Mouse (Mus musculus) neural tube, embryonic 11.5 days (tissue): Measurements from ENCODE around the gene Hps6. TPM values are rescaled to one million over a fixed set of nuclear protein-coding genes. Genes with fewer than 3 reads are reported as not detected.

Source experiments
- ATAC-seq: fragments of 200-750 bp; cut with Nextera tagmentation; 2 replicates; pipeline ENCODE4 v1.8.0; 2017; ENCODE audit warnings: moderate number of reproducible peaks, mild to moderate bottlenecking, moderate TSS enrichment, moderate library complexity; ENCODE audit not compliant: insufficient read depth, low FRiP score, low TSS enrichment
- DNase-seq: peaks from one replicate; pipeline ENCODE4 v3.0.0-alpha.2; 2015; ENCODE audit warnings: low spot score
- H3K27ac ChIP-seq: fragments of 300-500 bp; sonication (generic); 2 replicates; pipeline ENCODE4 v1.5.1; 2014; ENCODE audit warnings: low read depth, mild to moderate bottlenecking, low read length
- H3K27me3 ChIP-seq: fragments of 300-500 bp; sonication (generic); 2 replicates; pipeline ENCODE4 v1.6.1; 2014; ENCODE audit warnings: mild to moderate bottlenecking, low read length, mixed read lengths; ENCODE audit not compliant: control insufficient read depth, insufficient read depth
- H3K36me3 ChIP-seq: fragments of 300-500 bp; sonication (generic); 2 replicates; pipeline ENCODE4 v1.6.1; 2014; ENCODE audit warnings: mild to moderate bottlenecking, low read length, moderate library complexity, mixed read lengths; ENCODE audit not compliant: control insufficient read depth, insufficient read depth
- H3K4me1 ChIP-seq: fragments of 300-500 bp; sonication (generic); 2 replicates; pipeline ENCODE4 v1.6.1; 2014; ENCODE audit warnings: low read length, mixed read lengths; ENCODE audit not compliant: control insufficient read depth, insufficient read depth
- H3K4me2 ChIP-seq: fragments of 300-500 bp; sonication (generic); 2 replicates; pipeline ENCODE4 v1.6.1; 2014; ENCODE audit warnings: low read depth, mild to moderate bottlenecking, moderate library complexity
- H3K4me3 ChIP-seq: fragments of 300-500 bp; sonication (generic); 2 replicates; pipeline ENCODE4 v1.5.1; 2014; ENCODE audit warnings: low read depth, low read length
- H3K9ac ChIP-seq: fragments of 300-500 bp; sonication (generic); 2 replicates; pipeline ENCODE4 v1.6.1; 2014; ENCODE audit warnings: mild to moderate bottlenecking, low read length
- H3K9me3 ChIP-seq: fragments of 300-500 bp; sonication (generic); 2 replicates; pipeline ENCODE4 v1.6.1; 2016; ENCODE audit warnings: low read length; ENCODE audit not compliant: control insufficient read depth
- WGBS: fragments of 180-500 bp; shearing (Covaris S2); extraction: QIAGEN DNeasy Blood & Tissue Kit; methylation state at CpG from one replicate; pipeline ENCODE4 v1.1.7; 2014; 5-methylcytosine and 5-hydroxymethylcytosine counted together
- polyA plus RNA-seq: library from polyadenylated mRNA; unstranded; fragments of >200 nt; fragmentation: Nextera tagmentation; extraction: Ambion mirVana; gene quantifications from 2 replicates; pipeline ENCODE4 v1.2.1, GENCODE M21; 2014

The Hps6 gene
- polyA plus RNA-seq, 1 experiment from 2014 or later, result 2.6 TPM

DNA sequence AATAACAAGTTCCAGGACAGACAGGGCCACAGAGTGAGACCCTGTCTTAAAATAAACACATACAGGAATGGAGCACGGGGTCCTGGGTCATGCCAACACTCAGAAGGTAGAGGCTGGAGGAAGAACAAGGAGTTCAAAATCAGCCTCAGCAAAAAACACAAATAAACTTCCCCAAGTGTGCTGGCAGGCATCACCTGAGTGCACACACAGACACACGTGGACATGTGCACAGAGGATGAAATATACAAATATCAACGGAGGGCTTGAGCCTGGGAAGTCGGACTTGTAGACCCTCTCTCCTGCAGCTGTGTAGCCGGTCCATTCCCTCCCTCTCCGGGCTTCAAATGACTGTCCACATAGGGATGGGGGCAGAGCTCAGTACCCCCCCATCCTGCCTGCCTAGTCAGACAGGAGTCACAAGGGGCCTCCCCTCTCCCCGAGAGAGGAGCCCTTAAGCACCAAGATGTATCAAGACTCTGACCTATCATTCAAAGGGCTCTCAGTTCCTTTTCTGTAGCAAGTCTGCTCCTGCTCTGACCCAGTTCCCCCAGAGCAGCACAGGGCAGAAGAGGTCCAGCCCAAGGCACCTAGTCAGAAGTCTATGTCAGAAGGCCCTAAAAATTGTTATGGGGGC, 38.1 kb downstream of the Hps6 start:
- no peak for DNase-seq
- ATAC-seq, result no peak
- peaks cover 65% of the 10 kb centered on the region for H3K4me1 ChIP-seq

DNA sequence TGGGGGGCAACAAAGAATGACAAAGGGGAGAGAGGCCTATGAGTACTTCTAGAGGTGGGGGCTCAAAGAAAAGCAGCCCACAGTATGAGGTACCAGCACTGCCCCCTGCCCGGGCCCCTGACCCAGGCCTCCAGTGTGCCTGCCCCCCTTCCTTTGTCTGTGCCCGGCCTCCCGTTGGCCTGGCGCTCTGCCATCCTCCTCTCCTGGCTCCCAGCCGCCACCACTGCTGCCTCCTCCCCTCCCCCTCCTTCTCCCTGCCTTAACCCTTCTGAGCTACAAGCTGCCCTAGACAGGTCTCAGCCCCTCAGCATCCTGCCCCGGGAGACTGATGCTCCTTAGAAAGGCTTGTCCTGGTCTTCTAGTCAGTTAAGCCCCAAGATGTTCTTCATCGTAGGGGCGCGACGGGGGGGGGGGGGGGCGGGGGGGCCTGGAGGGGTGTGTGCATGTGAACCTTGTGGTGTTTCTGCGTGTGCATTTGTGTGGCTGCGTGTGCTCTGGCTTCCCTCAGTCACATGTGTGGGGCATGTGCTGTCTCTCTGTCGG, 38.7 kb downstream of the Hps6 start:
- Histone ChIP-seq H3K9ac (peak overlapping the region; percentile 72), H3K27me3 (no peaks in the 10 kb centered on the region), H3K27ac (peak overlapping the region; percentile 98), H3K4me3 (peak overlapping the region; percentile 31), H3K4me2 (peak overlapping the region; percentile 80), H3K9me3 (no peaks in the 10 kb centered on the region), H3K36me3 (no peaks in the 10 kb centered on the region), H3K4me1 (peaks cover 60% of the 10 kb centered on the region)
- ATAC-seq (peak; percentile 52), DNase-seq (peak; percentile 81)
- 0% methylated on average over 12 of the region's 14 CpGs for WGBS

More for the DNA sequence above, 38.1 kb downstream of the Hps6 start:
- Histone ChIP-seq H3K27me3 (no peaks in the 10 kb centered on the region), H3K4me2 (peak overlapping the region; percentile 80), H3K9ac (peak overlapping the region; percentile 72), H3K27ac (peak overlapping the region; percentile 98), H3K4me3 (peak overlapping the region; percentile 31), H3K9me3 (no peaks in the 10 kb centered on the region), H3K36me3 (no peaks in the 10 kb centered on the region; the same call in 1 of the 2 replicates)
- 22% methylated on average over 7 of the region's 7 CpGs for WGBS

GRCm38 (mm10) chr19:46042476-46043011, 39.2 kb downstream of the Hps6 start:
- H3K36me3 ChIP-seq, result no peaks in the 10 kb centered on the region
- no peaks in the 10 kb centered on the region for H3K9me3 ChIP-seq
- no peaks in the 10 kb centered on the region for H3K27me3 ChIP-seq
- H3K9ac ChIP-seq, result peak overlapping the region; percentile 72
- ATAC-seq (peak; percentile 28; the same call in 1 of the 2 replicates), DNase-seq (peak; percentile 67)
- H3K4me2 ChIP-seq, result peak overlapping the region; percentile 80
- peak overlapping the region; percentile 31 for H3K4me3 ChIP-seq
- peak overlapping the region; percentile 98 for H3K27ac ChIP-seq
- 8% methylated on average over 6 of the region's 6 CpGs for WGBS
- H3K4me1 ChIP-seq, result peaks cover 54% of the 10 kb centered on the region

DNA sequence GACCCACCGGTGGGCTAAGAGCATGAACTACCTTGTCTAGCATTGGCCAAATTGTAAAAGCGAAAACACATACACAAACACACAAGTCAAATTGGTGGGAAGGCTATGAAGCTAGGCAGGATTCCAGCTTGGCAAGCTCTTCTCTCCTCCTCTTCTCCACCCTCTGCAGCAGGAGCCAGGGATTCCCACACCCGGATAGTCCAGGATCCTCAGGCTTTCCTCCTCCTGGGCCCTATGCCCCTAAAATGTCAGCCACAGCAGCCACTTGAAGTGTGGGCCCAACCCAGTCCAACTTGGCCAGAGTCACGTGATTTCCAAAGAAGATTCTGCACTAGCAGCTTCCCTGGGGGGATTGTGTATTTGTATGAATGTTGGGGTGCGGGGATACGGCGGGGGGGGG, 40.1 kb downstream of the Hps6 start:
- WGBS, result 81% methylated on average over 7 of the region's 7 CpGs
- Histone ChIP-seq H3K9ac (0 out of 2 replicates have a peak overlapping the region, but pooled peaks have one; percentile 7), H3K4me2 (peak overlapping the region; percentile 80), H3K27me3 (no peaks in the 10 kb centered on the region), H3K9me3 (no peaks in the 10 kb centered on the region), H3K27ac (peak overlapping the region; percentile 98; the same call in 1 of the 2 replicates), H3K36me3 (no peaks in the 10 kb centered on the region), H3K4me1 (peaks cover 46% of the 10 kb centered on the region), H3K4me3 (peak overlapping the region; percentile 95)
- DNase-seq, result no peak
- ATAC-seq, result no peak

DNA sequence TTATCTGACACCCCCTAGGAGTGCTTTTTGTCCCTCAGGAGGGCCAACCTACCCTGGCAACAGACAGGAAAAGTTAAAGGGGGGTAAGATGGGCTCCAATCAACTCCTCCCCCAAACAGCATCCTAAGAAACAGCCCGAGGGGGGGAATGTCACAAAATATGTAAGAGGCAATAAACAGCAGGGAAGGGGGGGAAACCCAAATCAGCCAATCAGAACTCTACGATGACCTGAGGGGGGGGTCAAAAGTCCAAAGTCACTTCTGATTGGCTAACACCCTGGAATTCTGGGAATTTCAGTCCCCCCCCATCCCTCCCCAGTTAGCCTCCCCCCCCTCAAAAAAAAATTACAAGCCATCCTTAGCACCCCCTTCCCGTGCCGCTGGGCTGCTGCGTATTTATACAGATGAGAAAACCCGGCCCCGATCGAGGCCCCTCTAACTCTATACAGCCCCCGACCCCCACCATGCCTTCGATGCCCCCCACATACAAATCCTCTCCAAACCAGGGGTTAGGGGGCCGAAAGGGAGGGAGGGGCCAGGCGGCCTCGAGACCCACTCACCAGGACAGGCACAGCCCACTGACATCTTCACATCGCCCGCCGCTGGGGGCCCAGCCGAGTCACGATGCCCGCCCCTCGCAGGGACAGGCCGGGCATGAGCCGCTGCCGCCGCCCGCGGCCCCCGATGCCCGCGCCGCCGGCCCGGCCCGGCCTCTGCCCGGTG, 41.1 kb downstream of the Hps6 start, which contains the start of gene Pprc1:
Pprc1 (plus strand) TSS at position 616 of the 722 bp plus-strand sequence.
- peaks cover 46% of the 10 kb centered on the region for H3K4me1 ChIP-seq
- H3K9me3 ChIP-seq, result no peaks in the 10 kb centered on the region
- DNase-seq, result peak; percentile 38
- H3K4me3 ChIP-seq, result peak within 1 kb of the TSS; percentile 95
- H3K9ac ChIP-seq, result peak within 1 kb of the TSS; percentile 96
- no peaks in the 10 kb centered on the region for H3K27me3 ChIP-seq
- ATAC-seq, result peak; percentile 25
- H3K36me3 ChIP-seq, result no peaks in the 10 kb centered on the region
- H3K4me2 ChIP-seq, result peak within 1 kb of the TSS; percentile 80
- 0% methylated on average over 28 of the region's 34 CpGs for WGBS
- H3K27ac ChIP-seq, result peak within 1 kb of the TSS; percentile 98

DNA sequence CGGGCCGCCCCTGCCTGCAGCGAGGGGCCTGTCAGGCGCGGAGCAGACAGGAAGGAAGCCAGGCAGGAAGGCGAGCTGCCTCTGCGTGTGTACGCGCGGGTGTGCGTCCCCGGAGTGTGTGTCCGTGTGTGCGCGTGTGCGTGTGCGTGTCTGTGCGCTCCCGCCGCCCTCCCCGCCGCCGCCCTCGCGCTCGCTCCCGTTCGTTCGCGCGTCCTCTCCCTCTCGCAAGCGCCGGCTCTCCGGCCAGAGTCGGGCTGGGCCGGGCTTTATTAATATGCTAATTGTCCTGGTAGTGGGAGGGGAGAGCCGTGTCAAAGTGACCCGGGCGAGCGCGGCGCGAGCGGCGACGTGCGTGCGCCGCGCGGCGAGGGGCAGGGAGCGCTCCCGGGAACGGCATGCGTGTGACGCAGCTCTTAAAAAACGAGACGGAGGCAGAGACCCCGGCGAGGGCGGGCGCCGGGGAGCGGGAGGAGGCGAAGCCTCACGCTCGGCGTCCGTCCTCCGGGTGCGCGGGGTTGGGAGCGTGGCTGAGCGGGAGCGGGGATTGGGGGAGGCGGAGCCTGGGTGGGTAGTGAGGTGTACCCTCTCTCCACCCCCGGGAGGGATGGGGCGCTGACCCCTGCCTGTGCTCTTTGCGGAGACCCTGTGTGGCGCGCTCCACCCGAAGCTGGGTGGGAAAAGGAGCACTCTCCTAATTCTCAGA, 41.8 kb downstream of the Hps6 start, which contains the start of gene Ldb1:
Ldb1 (minus strand) TSS at position 222 of the 703 bp plus-strand sequence.
- H3K27ac ChIP-seq, result peak within 1 kb of the TSS; percentile 98
- no peaks in the 10 kb centered on the region for H3K36me3 ChIP-seq
- H3K4me2 ChIP-seq, result peak within 1 kb of the TSS; percentile 80
- H3K4me1 ChIP-seq, result peaks cover 43% of the 10 kb centered on the region
- WGBS, result under 1% methylated on average over 68 of the region's 84 CpGs
- peak; percentile 56 for ATAC-seq
- peak within 1 kb of the TSS; percentile 96 for H3K9ac ChIP-seq
- peak within 1 kb of the TSS; percentile 95 for H3K4me3 ChIP-seq
- no peaks in the 10 kb centered on the region for H3K27me3 ChIP-seq
- DNase-seq, result peak; percentile 91
- H3K9me3 ChIP-seq, result no peaks in the 10 kb centered on the region

- DNase-seq, result no peak
- Histone ChIP-seq H3K9me3 (no peaks in the 10 kb centered on the region), H3K4me2 (peak overlapping the region; percentile 80), H3K4me3 (peak overlapping the region; percentile 95), H3K27me3 (no peaks in the 10 kb centered on the region), H3K27ac (peak overlapping the region; percentile 96), H3K4me1 (peaks cover 37% of the 10 kb centered on the region), H3K9ac (peak overlapping the region; percentile 96), H3K36me3 (no peaks in the 10 kb centered on the region)
- 0% methylated on average over 7 of the region's 7 CpGs for WGBS
- ATAC-seq, result peak; percentile 16
Measured at GRCm38 (mm10) chr19:46045696-46046311, 42.5 kb downstream of the Hps6 start.

- no peak overlapping the region for H3K9ac ChIP-seq
- H3K9me3 ChIP-seq, result no peaks in the 10 kb centered on the region
- WGBS, result 9% methylated on average over 10 of the region's 10 CpGs
- H3K36me3 ChIP-seq, result no peaks in the 10 kb centered on the region
- ATAC-seq, result no peak
- DNase-seq, result no peak
- no peak overlapping the region for H3K4me3 ChIP-seq
- peaks cover 29% of the 10 kb centered on the region for H3K4me1 ChIP-seq
- no peak overlapping the region for H3K27ac ChIP-seq
- peak overlapping the region; percentile 80; the same call in 1 of the 2 replicates for H3K4me2 ChIP-seq
- no peaks in the 10 kb centered on the region for H3K27me3 ChIP-seq
Measured at GRCm38 (mm10) chr19:46046621-46047025, 43.3 kb downstream of the Hps6 start.
